Mouse (Mus musculus) gastrocnemius, postnatal 25 days (tissue): Measurements from ENCODE around the gene Arhgef25. TPM values are rescaled to one million over a fixed set of nuclear protein-coding genes. Genes with fewer than 3 reads are reported as not detected.
"Not testable (repeated sequence)": the region's sequence is repeated elsewhere in the genome, so short reads cannot be mapped to it uniquely, and the experiment has no call there.

ENCODE experiments used
- DNase-seq: peaks from one replicate; pipeline ENCODE4 v3.0.0; 2022
- total RNA-seq, 2 experiments: library from RNA; stranded (reverse); gene quantifications; 1 replicate in 1 of 2; 2 replicates in 1 of 2; pipeline ENCODE4 v1.2.3; 2021

Arhgef25 gene
- total RNA-seq, 2 experiments from 2014 or later, result 8.7 to 9.3 TPM

DNA sequence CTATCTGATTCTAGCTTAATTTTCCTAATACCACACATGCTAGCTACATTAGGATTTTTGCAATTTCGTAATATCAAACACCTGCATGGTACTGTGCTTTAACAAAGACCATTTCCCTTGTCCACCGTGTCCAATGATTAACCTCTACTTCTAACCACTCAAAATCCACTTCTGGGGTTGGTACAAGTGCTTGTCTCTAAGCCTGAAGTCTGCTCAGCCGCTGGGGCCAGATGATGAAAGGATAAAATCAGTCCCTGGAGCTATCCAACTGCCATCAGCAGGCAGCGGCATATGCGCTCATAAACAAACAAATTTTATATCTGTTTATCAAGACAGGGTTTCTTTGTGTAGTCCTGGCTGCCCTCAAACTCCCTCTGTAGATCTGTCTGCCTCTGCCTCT is 14.7 kb upstream of the Arhgef25 start:
- no peak for DNase-seq

DNA sequence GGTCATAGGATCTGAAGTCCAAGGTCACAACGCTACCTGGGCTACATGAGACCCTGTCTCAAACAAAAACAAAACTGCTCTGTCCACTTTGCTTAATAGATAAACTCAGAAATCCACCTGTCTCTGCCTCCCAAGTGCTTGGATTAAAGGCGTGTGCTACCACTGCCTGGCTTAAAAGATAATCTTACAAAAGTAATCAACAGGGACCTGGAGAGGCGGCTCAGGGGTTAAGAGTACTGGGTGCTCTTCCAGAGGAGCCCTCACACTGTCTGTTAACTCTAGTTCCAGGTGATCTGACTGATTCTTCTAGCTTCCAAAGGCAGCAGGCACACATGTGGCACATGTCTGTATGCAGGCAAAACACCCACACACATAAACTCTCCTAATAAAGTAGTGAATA is 13.2 kb upstream of the Arhgef25 start:
- DNase-seq, result no peak

DNA sequence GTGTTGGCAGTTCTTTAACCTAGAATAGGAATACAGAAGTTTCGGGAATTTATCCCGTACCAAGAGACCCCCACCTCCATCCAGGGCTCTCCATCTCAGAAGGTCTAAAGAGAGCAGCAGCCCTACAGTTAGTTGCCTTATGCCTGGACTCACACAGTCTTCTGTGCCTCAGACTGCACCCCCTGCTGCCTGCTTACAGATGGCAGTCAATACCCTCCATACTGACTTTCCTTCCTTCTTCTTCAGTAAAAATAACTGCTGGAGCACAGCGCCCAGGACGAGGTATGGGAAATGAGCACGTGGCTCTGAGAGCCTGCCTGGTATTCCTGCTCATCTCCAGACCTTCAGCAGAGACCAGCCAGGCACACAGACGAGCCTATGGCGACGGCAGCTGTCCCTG is 10.4 kb upstream of the Arhgef25 start:
- no peak for DNase-seq

DNA sequence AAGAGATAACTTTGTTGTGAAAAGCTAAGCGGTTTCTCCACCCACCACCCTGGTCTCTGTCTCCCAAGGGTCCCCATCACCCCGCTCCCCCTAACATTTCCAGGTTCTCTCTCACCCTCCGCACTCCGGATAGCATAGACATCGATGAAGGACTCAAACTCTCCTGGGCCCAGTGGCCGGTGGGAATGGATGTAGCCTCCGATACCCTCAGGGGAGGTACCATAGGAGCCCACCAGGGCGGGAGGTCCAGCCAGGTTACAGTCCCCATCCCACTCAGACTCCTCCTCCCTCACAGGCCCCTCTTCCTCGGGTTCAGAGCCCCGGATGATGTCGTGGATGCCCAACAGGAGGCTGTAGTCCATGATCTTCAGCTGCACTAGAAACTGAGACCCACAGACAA is 9.6 kb upstream of the Arhgef25 start:
- DNase-seq, result no peak

DNA sequence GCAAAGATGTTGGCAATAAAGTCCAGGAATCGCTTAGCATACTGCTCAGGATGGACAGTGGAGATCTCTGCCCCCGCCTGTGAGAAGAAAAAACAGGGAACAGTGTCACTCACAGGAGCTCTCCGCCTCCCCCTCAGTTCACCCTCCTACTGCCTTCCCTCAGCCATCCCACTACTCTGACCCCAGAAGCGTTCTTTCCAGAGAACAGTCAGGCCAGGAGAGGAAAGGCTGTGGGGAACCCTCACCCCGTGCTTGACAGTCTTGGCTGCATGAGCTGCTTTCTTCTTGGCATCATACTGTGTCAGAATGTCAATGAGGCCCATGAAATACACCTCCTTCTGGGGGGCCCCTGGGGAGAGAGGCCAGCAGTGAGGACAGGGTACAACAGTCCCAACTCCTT is 9.2 kb upstream of the Arhgef25 start:
- DNase-seq, result no peak

DNA sequence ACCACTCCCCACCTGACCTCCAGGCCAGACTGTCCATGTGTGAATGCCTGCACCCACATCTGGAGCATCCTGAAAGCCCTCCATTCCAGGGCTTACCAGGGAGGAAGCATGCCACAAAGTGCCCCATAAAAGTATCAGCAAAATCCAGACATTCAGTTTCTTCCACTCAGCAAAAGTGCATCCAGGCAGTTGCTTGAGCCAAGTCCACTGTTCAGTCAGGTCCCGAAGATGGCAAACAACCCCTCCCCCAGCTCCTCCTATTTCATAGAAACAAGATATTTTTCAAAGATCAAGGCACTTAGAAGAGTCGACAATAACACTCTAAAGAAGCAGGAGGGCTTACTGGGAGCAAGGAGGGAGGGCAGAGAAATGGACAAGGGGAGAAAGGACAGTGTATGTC is 8.6 kb upstream of the Arhgef25 start:
- DNase-seq, result no peak

DNA sequence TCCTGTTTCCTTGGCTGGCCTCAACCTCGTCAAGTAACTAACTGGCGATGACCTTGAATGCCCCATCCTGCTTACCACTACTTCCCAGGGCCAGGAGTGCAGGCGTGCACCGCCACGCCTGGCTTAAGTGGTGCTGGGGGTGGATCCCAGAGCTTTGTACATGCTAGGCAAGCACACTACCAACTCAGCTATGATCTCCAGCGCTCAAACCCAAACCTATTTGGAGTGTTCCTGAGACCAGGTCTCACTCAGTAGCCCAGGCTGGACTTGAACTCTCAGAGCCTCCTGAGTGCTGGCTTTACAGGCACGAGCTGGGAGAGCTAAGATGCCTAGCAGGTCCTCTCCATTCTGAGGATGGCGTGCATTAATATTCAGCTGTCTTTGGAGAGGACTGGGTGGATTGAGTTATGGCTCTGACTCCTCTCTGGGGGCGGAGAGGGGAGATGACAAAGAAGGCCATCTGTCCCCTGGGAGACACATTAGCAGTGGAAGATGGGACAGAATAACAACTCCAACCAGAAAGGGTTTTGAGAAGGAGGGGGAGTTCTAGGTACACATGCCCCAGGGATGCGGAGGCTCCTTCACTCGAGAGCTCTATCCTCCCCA is 7.7 kb upstream of the Arhgef25 start:
- DNase-seq, result no peak

DNA sequence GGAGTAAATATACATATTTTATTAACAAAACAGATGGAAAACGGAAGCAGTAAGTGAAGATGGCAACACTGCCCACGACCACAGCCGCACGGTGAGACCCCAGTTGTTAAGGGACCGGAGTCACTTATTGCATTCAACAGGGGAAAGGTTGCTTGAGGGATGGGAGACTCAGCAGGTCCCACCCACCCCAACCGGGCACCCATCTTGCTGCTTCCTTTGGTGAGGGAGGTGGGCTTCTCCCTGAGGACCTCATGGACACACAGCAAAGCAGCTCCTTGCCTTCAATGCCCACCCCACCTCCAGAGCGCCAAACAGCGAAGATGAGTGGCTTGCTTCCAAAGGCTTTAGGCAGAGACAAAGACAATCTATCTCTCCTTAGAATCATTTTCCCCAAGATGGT is 7.2 kb upstream of the Arhgef25 start:
- DNase-seq, result no peak

DNA sequence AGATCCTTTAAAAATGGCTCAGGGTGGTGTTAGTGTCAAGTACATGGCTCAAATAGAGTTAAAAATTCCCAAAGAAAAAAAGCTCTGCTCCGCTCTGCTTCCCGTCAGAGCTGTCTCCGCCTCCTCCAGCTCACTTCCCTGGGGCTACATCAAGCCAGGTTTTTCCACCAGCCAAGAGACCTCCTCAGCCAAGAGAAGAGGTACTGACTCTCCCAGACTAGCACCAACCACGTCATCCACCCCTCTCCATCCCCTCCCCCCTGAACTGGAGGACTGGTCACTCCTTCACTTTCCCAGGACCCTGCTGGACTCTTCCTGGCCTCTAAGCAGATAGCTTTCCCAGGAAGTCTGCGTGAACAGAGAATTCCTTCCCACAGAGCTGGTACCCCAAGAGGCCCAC is 6.5 kb upstream of the Arhgef25 start:
- peak; percentile 84 for DNase-seq

DNA sequence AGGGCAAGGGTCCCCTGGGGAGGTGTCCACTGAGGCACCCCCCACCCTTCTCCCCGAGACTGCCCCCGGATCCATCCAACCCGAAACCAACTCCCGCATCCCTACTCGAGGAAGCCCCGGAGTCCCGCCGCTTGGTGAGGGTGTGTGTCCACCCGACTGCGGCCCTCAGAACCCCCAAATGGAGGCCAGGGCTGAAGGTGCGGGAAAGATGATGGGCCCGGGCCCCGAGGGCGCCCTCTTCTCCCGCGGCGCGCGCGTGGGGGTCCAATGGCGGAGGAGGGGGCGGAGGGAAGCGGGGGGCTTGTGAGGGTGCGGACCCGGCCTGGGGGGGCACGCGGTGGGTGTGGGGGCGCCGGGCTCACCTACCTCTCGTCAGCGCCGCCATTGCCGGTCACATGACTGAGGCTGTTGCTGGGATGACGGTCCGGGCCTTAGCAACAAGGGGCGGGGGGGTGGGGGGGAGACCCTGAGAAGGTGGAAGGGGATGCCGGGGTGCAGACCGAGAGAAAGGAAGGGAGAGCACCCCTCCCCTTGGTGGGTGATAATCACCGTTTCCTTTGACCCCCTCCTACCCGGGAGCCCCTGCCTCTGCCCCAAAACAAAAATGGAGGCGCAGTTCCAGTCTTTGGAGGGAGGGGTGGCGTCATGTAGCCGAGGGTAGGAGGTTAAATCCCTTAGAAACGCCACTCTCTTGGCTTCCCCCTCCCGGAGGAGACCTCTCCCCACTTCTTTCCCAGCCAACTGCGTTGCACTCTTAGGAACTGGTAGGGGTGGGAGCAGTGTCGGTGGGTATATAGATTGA is 5.6 kb upstream of the Arhgef25 start, which contains the start of gene Dtx3:
TSS of gene Dtx3 (minus strand) at position 401 of the 802 bp plus-strand sequence.
- peak; percentile 53 for DNase-seq

DNA sequence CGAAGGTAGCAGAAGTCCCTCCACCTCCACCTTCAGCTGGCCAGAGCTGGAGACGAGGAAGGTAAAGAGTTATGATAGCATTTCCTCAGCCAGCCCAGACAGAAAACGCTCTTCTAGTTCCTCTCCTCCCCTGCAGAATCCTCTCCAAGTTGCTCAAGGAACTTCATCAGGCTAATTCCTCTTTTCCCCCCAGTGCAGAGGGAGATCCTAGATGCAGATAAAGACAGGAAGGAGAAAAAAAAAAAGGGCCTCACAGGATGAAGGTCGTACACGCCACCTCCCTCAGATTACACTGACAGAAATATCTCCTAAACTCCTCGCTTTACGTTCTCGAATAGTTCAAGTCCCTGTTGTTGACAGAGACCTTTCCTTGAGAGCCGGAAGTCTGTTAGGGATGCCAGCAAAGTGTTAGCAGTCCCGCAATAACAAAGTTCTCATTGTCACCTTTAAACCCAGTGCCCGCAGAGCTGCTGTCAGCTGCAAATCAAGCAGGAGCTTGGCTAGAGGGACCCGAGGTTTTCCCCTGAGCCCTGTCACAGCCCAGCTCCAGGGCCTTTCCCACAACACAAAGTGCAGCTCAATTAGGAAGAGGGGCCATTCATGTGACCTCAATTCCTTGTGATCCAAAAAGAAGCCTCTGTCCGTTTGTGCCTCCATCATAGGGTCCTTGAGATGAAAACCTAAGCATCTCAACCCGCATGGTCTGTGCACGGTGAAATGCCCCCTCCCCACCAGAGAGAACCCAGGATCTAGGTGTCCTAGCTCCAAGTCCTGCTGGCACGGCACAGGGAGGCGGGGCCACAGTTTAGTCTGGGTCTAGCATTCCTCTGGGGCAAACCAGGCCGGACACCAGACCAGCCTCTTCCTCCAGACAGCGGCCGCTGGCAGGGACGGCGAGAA is 4.8 kb upstream of the Arhgef25 start:
- DNase-seq, result peak; percentile 66

DNA sequence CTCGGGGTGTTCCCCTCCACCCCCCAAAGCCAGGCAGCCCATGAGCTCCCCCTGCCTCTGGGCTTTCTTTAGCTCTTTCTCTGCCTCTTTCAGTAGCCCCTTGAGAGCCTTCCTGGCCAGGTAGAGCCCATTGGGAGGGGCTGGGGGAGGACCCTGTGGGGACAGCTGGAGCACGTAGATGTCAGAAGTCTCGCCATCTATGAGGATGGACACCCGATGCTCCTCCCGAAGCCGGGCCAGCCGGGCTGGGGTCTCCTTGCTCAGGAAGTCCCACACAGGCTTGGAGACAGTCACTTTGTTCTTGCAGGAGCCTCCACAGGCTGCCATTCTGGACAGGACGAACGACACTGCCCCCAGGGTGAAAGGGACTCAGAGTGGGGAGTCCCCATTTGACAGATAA is 3.1 kb upstream of the Arhgef25 start:
- DNase-seq, result no peak

DNA sequence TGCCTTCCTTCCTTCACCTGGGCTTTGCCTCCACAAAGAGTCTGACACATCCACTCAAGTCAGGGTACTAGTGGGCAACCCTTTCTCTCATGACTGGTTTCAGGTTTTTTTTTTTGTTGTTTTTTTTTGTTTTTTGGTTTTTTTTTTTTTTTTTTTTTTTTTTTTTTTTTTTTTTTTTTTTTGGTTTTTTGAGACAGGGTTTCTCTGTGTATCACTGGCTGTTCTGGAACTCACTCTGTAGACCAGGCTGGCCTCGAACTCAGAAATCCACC is 2.1 kb upstream of the Arhgef25 start:
- DNase-seq, result not testable (repeated sequence)

DNA sequence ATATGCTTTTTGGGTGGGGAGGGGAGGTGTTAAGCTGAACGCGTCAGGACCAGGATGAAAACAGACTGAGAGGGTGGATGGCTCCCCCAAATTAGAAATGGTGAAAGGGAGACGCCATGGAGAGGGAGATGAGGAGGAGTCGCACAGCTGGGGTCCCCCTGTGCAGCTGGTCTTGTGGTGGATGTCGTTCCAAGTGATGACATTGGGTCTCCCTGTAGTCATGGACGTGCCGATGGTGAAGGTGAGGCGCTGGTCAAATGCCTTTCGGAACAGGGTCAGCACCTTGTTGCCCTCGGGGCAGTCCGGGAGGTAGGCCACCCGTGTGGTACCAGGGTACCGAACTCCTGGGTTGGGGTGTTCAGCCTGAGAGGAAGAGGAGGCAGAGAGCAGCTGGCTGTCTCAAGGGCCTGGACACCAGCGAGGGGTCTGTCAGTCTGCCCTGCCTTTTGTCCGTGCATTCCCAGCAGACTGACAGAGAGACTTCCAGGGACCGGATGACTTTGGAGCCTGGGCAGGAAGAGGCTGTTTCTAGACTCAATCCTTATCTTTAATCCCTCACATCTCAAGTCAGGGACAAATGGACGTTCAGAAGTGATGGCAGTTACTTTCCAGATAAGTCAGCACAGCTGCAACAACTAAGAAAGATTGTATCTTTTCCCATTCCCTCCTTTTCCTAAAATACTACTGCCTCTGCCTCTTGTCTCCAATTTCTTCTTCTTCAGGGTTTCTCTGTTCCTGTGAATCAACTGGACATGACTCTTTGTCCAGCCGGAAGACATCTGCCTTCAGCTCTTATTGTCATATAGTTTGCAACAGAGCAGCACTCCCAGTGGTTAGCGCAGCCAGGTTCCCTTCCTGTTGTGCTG is 1.5 kb upstream of the Arhgef25 start:
- DNase-seq, result no peak

DNA sequence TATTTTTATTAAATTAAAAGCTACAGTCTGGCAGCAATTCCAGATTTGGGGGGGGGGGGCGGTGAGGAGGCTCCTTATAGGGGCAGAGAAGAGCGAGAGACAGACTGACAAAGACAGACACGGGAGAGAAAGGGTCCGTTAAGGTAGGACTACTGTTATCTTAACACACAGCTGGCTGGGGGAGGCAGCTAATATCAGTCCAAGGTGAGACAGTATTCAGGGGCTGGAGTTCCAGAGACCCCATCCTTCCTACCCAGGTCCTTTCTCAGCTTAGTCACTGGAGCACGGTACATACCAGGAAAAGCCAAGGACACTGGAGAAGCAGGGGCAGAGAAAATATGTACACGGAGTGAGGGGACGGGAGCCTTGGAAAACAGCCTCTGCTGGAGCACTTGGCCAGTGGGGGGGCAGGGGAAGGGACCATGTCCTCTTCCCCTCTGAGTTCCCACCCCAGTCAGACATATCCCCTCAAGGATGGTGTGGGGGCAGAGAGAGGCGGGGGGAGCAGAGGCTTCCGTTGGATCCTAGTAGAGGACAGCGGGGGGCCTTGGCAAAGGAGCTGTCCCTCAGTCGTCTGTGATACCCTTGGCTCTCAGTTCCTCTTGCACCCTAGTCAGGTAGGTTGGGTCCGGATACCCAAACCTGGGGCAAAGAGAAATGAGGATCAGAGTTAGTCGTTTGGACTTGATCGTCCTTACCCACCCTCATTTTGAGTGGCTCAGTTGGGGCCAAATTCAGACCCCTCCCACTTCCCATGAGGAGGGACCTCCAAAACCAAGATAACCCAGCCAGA is 711 bp upstream of the Arhgef25 start:
- no peak for DNase-seq

DNA sequence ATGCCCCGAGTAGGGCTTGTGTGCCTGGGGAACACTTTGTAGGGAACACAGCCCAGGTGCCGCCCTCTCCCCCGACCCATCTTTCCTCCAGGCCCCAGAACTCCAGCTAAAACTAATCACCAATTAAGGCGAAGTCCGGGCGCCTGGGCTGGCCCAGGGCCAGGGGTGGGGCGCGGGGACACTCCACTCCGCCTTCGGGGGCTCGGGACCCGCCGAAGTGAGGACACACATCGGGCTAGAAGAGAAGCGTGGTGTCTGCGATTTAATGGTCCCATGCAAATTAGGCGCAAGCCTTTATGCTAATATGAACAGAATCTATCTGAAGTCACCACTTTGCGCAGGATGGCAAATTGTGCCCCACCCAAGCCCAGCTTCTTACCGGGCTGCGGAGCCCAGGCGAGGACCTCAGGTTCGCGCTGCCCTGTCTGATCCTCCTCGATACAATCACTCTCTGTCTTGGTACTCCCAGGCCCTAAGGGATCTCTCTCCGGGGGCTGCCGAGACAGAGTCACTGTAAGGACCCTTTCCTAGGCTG is 700 bp downstream of the Arhgef25 start:
- no peak for DNase-seq

DNA sequence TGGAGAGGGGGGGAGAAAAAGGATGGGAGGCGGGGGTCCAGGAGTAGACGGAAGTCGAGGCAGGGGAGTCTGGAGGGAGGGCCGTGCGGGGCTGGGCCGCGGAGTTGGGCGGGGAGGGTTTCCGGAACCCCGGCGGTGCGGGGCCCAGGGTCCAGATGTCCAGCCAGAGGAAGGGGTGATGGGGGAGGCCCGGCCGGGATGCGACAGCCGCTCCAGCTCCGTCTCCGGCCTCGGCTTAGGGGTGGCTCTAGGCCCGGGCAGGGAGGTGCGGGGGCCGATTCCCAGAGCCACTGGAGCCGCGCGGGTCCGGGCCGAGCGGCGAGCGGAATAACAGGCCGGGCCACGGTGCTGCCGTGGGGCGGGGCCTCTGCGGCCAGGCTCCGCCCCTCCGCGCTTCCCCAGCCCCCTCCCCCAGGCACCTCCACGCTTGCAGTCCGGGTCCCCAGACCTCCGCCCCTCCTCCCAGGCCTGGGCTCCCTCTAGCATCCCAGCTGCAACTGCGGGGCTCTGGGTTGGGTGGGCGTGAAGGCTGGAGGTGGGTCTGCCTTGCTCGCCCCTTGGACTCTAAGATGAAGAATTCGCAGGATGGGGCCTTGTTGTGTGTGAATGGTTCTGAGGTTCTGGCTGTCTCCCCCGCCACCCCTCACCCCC is 1.3 kb downstream of the Arhgef25 start:
- DNase-seq, result peak; percentile 77

DNA sequence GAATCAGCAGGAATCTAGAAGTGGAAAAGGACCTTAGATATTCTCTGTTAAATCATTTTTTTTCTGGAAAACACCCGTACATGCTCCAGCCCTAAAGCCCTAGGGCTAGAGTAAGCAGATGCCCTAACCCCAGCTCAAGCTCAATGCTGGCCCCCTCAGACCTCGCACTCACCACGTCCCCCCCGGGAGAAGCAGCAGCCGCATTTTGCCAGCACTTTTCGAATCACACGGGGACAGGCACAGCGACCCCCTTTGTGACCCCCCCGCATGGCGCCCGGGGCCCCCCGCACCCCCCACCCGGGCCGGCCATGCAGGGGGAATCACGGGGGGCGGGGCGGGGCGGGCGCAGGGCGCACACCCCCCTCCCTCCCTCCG is 1.8 kb downstream of the Arhgef25 start:
- DNase-seq, result no peak

DNA sequence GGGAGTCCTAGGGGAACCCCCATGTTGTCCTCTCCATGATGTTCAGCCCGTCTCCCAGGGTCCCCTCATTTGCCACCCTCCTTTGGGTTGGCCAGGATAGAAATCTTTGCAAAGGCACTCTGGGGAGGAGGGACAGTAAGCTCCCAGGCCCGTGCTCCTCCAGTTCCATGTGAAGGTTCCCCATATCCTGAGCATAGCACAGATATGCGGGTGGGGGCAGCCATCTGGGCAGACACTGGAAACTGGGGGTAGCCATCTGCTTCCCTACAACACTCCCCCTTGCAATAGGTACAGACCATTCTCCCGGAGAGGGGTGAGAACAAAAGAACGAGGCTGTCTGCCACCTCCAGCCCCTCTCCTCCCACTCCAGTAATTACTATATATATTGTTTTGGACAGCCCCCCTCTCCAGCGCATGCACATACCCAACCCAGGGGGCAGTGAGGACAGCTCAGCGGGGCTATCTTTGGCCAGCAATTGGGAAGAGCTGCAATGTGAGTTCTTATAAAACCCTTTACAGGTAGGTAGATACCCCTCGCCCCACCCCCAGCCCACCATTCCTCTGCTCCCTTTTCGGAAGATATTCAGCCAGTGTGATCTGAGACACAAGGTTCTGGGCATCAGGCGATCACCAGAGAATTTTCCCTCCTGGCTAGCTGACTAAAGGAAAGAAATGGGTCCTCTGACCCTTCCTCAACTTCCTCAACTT is 2.4 kb downstream of the Arhgef25 start:
- no peak for DNase-seq

DNA sequence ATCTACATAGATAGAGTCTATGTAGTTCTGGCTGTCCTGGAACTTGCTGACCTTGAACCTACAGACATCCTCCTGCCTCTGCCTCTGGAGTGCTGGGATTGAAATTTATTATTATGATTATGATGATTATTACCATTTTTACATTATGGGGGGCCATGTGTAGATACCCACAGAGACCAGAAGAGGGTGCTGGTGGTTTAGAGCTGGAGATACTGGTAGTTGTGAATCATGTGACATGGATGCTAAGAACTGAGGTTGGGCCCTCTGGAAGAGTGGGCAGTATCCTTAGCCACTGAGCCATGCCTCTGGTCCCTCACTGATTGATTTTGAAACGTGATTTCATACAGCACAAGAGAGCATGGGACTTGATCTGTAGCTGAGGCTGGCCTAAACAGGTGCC is 3.4 kb downstream of the Arhgef25 start:
- no peak for DNase-seq
